Mouse (Mus musculus) heart, embryonic 14.5 days (tissue): ENCODE results near the gene Mpdu1. TPM values are rescaled to one million over a fixed set of nuclear protein-coding genes. Genes with fewer than 3 reads are reported as not detected.
"Not testable (repeated sequence)": the region's sequence is repeated elsewhere in the genome, so short reads cannot be mapped to it uniquely, and the experiment has no call there.

Experiments used
- ATAC-seq: fragments of 200-750 bp; cut with Nextera tagmentation; 2 replicates; pipeline ENCODE4 v1.8.0; 2017; ENCODE audit warnings: low read depth, moderate TSS enrichment; ENCODE audit not compliant: insufficient number of reproducible peaks, insufficient read depth, low FRiP score
- H3K27ac ChIP-seq, 2 experiments: fragments of 200-500 bp in 1 of 2; fragments of 300-500 bp in 1 of 2; sonication (generic) in 1 of 2; replicated peaks in 1 of 2; 2 replicates each; pipeline ENCODE4 v1.5.1; 2012 to 2014; ENCODE audit warnings: low read depth in 2 of 2, low read length in 2 of 2, control low read depth in 1 of 2, mild to moderate bottlenecking in 1 of 2, mixed read lengths in 1 of 2; ENCODE audit not compliant: control insufficient read depth in 1 of 2, insufficient read depth in 1 of 2
- H3K27me3 ChIP-seq: fragments of 300-500 bp; sonication (generic); 2 replicates; pipeline ENCODE4 v1.6.1; 2014; ENCODE audit warnings: mild to moderate bottlenecking, low read length, control low read depth; ENCODE audit not compliant: control insufficient read depth, insufficient read depth
- H3K36me3 ChIP-seq: fragments of 300-500 bp; sonication (generic); 2 replicates; pipeline ENCODE4 v1.6.1; 2014; ENCODE audit warnings: mild to moderate bottlenecking, control low read depth, low read length, mixed read lengths; ENCODE audit not compliant: control insufficient read depth, insufficient read depth
- H3K4me1 ChIP-seq, 2 experiments: fragments of 200-500 bp in 1 of 2; fragments of 300-500 bp in 1 of 2; sonication (generic) in 1 of 2; 2 replicates each; pipeline ENCODE4 v1.6.1; 2012 to 2014; ENCODE audit warnings: low read length in 2 of 2, control low read depth in 1 of 2, mixed read lengths in 1 of 2; ENCODE audit not compliant: control insufficient read depth in 2 of 2, insufficient read depth in 2 of 2
- H3K4me2 ChIP-seq: fragments of 300-500 bp; sonication (generic); 2 replicates; pipeline ENCODE4 v1.6.1; 2014; ENCODE audit warnings: mild to moderate bottlenecking, low read length
- H3K4me3 ChIP-seq, 2 experiments: fragments of 200-500 bp in 1 of 2; fragments of 300-500 bp in 1 of 2; sonication (generic) in 1 of 2; 2 replicates each; pipeline ENCODE4 v1.5.1; 2012 to 2014; ENCODE audit warnings: low read length in 2 of 2, mild to moderate bottlenecking in 2 of 2, control low read depth in 1 of 2, low read depth in 1 of 2, moderate library complexity in 1 of 2; ENCODE audit not compliant: control insufficient read depth in 1 of 2, insufficient read depth in 1 of 2
- H3K9ac ChIP-seq: fragments of 300-500 bp; sonication (generic); 2 replicates; pipeline ENCODE4 v1.6.1; 2014; ENCODE audit warnings: mild to moderate bottlenecking, low read length
- H3K9me3 ChIP-seq: fragments of 300-500 bp; sonication (generic); 2 replicates; pipeline ENCODE4 v1.6.1; 2016; ENCODE audit warnings: low read length, control low read depth; ENCODE audit not compliant: control insufficient read depth
- WGBS: fragments of 180-500 bp; shearing (Covaris S2); extraction: QIAGEN DNeasy Blood & Tissue Kit; methylation state at CpG from one replicate; pipeline ENCODE4 v1.1.7; 2014; 5-methylcytosine and 5-hydroxymethylcytosine counted together
- polyA plus RNA-seq: library from polyadenylated mRNA; unstranded; fragments of >200 nt; fragmentation: Nextera tagmentation; extraction: Ambion mirVana; gene quantifications from 2 replicates; pipeline ENCODE4 v1.2.1, GENCODE M21; 2014

Gene Mpdu1
- polyA plus RNA-seq, 1 experiment from 2014 or later, result 29.1 TPM

GRCm38 (mm10) chr11:69623006-69623405 is 39.4 kb downstream of the Mpdu1 start:
- H3K4me2 ChIP-seq, result peak overlapping the region; percentile 81; the same call in 1 of the 2 replicates
- peaks cover 6 to 11% of the 10 kb centered on the region in 2 experiments; a peak in 3 of 4 replicates for H3K4me1 ChIP-seq
- no peak overlapping the region for H3K4me3 ChIP-seq
- 75% methylated on average over 4 of the region's 4 CpGs for WGBS
- no peak for ATAC-seq
- H3K9me3 ChIP-seq, result no peaks in the 10 kb centered on the region
- H3K9ac ChIP-seq, result no peak overlapping the region
- no peak overlapping the region for H3K27ac ChIP-seq
- H3K27me3 ChIP-seq, result no peaks in the 10 kb centered on the region
- no peaks in the 10 kb centered on the region for H3K36me3 ChIP-seq

GRCm38 (mm10) chr11:69622406-69622805 is 40.0 kb downstream of the Mpdu1 start:
- Histone ChIP-seq H3K36me3 (no peaks in the 10 kb centered on the region), H3K27ac (peak overlapping the region; percentile 11 to 55; a peak in 1 of 4 replicates), H3K9ac (peak overlapping the region; percentile 88), H3K27me3 (no peaks in the 10 kb centered on the region), H3K4me2 (peak overlapping the region; percentile 81), H3K4me3 (peak overlapping the region; percentile 64 to 66), H3K4me1 (peaks cover 6 to 11% of the 10 kb centered on the region in 2 experiments; a peak in 3 of 4 replicates), H3K9me3 (no peaks in the 10 kb centered on the region)
- ATAC-seq, result no peak
- 29% methylated on average over 6 of the region's 6 CpGs for WGBS

GRCm38 (mm10) chr11:69621571-69622268 is 40.7 kb downstream of the Mpdu1 start, which contains the start of gene Sat2:
Gene Sat2 (plus strand): TSS chr11:69622024.
- Histone ChIP-seq H3K4me2 (peak within 1 kb of the TSS; percentile 81), H3K4me3 (peak within 1 kb of the TSS; percentile 64 to 66), H3K9me3 (no peaks in the 10 kb centered on the region), H3K27ac (peak within 1 kb of the TSS; percentile 11 to 55; a peak in 2 of 4 replicates), H3K9ac (peak within 1 kb of the TSS; percentile 88), H3K27me3 (no peaks in the 10 kb centered on the region), H3K4me1 (peaks cover 6 to 11% of the 10 kb centered on the region in 2 experiments; a peak in 3 of 4 replicates), H3K36me3 (no peaks in the 10 kb centered on the region)
- WGBS, result under 1% methylated on average over 20 of the region's 20 CpGs
- ATAC-seq, result peak; percentile 68; the same call in 1 of the 2 replicates

- 58% methylated on average over 7 of the region's 7 CpGs for WGBS
- Histone ChIP-seq H3K27ac (no peak overlapping the region), H3K9ac (no peak overlapping the region), H3K27me3 (no peaks in the 10 kb centered on the region), H3K9me3 (no peaks in the 10 kb centered on the region), H3K4me2 (no peak overlapping the region), H3K36me3 (no peaks in the 10 kb centered on the region), H3K4me1 (peaks cover 6 to 11% of the 10 kb centered on the region in 2 experiments; a peak in 3 of 4 replicates), H3K4me3 (no peak overlapping the region)
- no peak for ATAC-seq
Measured at GRCm38 (mm10) chr11:69620394-69621081, 41.9 kb downstream of the Mpdu1 start.

DNA sequence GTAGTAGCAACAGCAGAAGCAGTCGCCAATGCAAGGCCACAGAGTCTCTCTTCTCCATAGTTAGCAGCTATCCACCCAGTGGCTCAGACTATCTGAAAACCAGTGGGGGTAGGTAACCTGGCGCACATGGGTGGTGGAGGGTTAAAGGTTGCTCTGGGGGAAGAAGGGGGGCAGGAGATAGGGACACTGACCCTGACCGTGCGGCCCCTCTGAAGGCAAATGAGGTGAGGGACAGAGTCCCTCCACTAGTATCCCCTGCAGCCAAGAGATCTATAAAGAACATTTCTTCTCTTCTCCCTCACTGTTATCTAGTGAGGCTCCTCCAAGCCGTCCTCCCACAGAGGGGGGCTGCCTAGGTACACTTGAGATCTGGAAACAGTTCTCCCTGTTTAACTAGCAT is 44.6 kb downstream of the Mpdu1 start, which contains the start of gene Shbg:
Shbg (minus strand) TSS at position 101 of the 400 bp plus-strand sequence.
- no peak within 1 kb of the TSS for H3K4me3 ChIP-seq
- WGBS, result 42% methylated on average over 5 of the region's 5 CpGs
- ATAC-seq, result no peak
- H3K27ac ChIP-seq, result no peak within 1 kb of the TSS
- no peaks in the 10 kb centered on the region for H3K27me3 ChIP-seq
- no peaks in the 10 kb centered on the region for H3K36me3 ChIP-seq
- H3K4me2 ChIP-seq, result no peak within 1 kb of the TSS
- no peak within 1 kb of the TSS for H3K9ac ChIP-seq
- no peaks in the 10 kb centered on the region for H3K9me3 ChIP-seq
- peaks cover 13 to 15% of the 10 kb centered on the region in 2 experiments for H3K4me1 ChIP-seq

DNA sequence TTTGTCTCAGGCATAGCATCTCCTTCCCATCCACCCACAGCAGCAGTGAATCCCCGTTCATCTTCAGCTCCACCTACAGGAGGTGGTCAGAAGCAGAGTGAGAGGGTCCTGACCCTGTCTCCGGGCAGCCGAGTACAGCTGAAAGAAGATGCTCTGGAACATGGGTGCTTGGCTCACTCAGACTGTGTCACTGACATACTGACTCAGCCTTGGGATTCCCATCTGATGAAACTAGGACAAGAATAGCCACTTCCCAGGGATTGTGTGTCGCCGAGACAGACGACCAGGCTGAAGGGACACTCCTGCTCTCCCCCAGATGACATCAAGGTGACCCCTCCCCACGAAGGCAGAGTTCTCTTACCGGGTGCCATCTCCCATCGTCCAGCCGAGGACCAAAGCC is 45.7 kb downstream of the Mpdu1 start:
- Histone ChIP-seq H3K27me3 (no peaks in the 10 kb centered on the region), H3K4me3 (no peak overlapping the region), H3K9ac (no peak overlapping the region), H3K27ac (no peak overlapping the region), H3K36me3 (no peaks in the 10 kb centered on the region), H3K4me2 (no peak overlapping the region), H3K4me1 (peaks cover 7 to 10% of the 10 kb centered on the region in 2 experiments; a peak in 3 of 4 replicates), H3K9me3 (no peaks in the 10 kb centered on the region)
- WGBS, result 35% methylated on average over 10 of the region's 10 CpGs
- ATAC-seq, result no peak

DNA sequence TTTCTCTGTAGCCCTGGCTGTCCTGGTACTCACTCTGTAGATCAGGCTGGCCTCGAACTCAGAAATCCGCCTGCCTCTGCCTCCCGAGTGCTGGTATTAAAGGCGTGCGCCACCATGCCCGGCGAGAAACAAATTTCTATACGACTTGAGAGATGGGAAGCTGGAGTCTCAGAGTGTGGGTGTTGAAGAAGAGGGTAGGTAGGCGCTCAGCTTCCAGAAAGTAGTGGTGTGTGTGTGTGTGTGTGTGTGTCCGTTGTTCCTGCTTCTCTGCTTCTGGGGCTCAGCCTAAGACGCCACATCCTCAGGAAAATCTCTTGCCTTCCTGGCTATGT is 48.2 kb downstream of the Mpdu1 start:
- Histone ChIP-seq H3K4me2 (peak overlapping the region; percentile 54), H3K9ac (0 out of 2 replicates have a peak overlapping the region, but pooled peaks have one; percentile 30)
- H3K27ac ChIP-seq, H3K9me3 ChIP-seq, H3K36me3 ChIP-seq, H3K4me3 ChIP-seq, ATAC-seq, H3K27me3 ChIP-seq, H3K4me1 ChIP-seq: not testable (repeated sequence)
- 48% methylated on average over 11 of the region's 11 CpGs for WGBS
